Mouse (Mus musculus) right cerebral cortex, postnatal 4 days (tissue): ENCODE data around the gene Trmt112.
"Not testable (repeated sequence)": the region's sequence is repeated elsewhere in the genome, so short reads cannot be mapped to it uniquely, and the experiment has no call there.

Experiments
- DNase-seq: peaks from one replicate; pipeline ENCODE4 v3.0.0-alpha.2; 2022

The Trmt112 gene

GRCm38 (mm10) chr19:6910306-6910705 lies 808 bp downstream of the Trmt112 start:
- not testable (repeated sequence) for DNase-seq

- DNase-seq: no peak
Measured at GRCm38 (mm10) chr19:6911101-6912074, 1.9 kb downstream of the Trmt112 start.

- no peak for DNase-seq
Measured at GRCm38 (mm10) chr19:6912205-6912970, 2.9 kb downstream of the Trmt112 start.

GRCm38 (mm10) chr19:6913036-6913435 lies 3.5 kb downstream of the Trmt112 start:
- no peak for DNase-seq

GRCm38 (mm10) chr19:6913991-6914390 lies 4.5 kb downstream of the Trmt112 start:
- no peak for DNase-seq

- no peak for DNase-seq
Measured at GRCm38 (mm10) chr19:6914540-6914939, 5.0 kb downstream of the Trmt112 start.

- no peak for DNase-seq
Measured at GRCm38 (mm10) chr19:6915276-6915675, 5.8 kb downstream of the Trmt112 start.

GRCm38 (mm10) chr19:6916496-6916895 lies 7.0 kb downstream of the Trmt112 start:
- DNase-seq: no peak

GRCm38 (mm10) chr19:6918321-6918720 lies 8.8 kb downstream of the Trmt112 start:
- no peak for DNase-seq

- DNase-seq: no peak
Measured at GRCm38 (mm10) chr19:6919431-6919830, 9.9 kb downstream of the Trmt112 start.

- DNase-seq: no peak
Measured at GRCm38 (mm10) chr19:6919876-6920740, 10.6 kb downstream of the Trmt112 start.

GRCm38 (mm10) chr19:6920741-6921636 lies 11.5 kb downstream of the Trmt112 start:
- peak; percentile 53 for DNase-seq

GRCm38 (mm10) chr19:6921647-6922567 lies 12.4 kb downstream of the Trmt112 start, which contains the start of gene Esrra:
Gene Esrra (minus strand): TSS chr19:6921813.
- DNase-seq: peak; percentile 99

GRCm38 (mm10) chr19:6922901-6923735 lies 13.6 kb downstream of the Trmt112 start:
- no peak for DNase-seq

- peak; percentile 94 for DNase-seq
Measured at GRCm38 (mm10) chr19:6924461-6925306, 15.2 kb downstream of the Trmt112 start.

GRCm38 (mm10) chr19:6925307-6925573 lies 15.7 kb downstream of the Trmt112 start, which contains the start of gene Catsperz:
Gene Catsperz (minus strand): TSS chr19:6925380.
- no peak for DNase-seq

- no peak for DNase-seq
Measured at GRCm38 (mm10) chr19:6925611-6926329, 16.3 kb downstream of the Trmt112 start.
